Mouse (Mus musculus): Measurements from ENCODE around the gene Cdc25b. TPM values are rescaled to one million over a fixed set of nuclear protein-coding genes. Genes with fewer than 3 reads are reported as not detected.

The Cdc25b gene
- total and polyA plus RNA-seq, 3 experiments, result 12.6 to 34.5 TPM; not detected in 1

- peak; percentile 66; the same call in 1 of the 2 replicates for TF ChIP-seq POLR2AphosphoS2 (IDR thresholded peaks at IDR 0.05; ENCODE audit: low read length)
- TF ChIP-seq JUND (IDR thresholded peaks at IDR 0.05; ENCODE audit: low read depth, low read length), result no peak
- TF ChIP-seq ZMIZ1 (IDR thresholded peaks at IDR 0.05; ENCODE audit: low read depth, low read length), result peak; percentile 78; the same call in 1 of the 2 replicates
- no peak for TF ChIP-seq USF1 (IDR thresholded peaks at IDR 0.05; ENCODE audit: low read depth, low read length)
- no peak for TF ChIP-seq GABPA (IDR thresholded peaks at IDR 0.05; ENCODE audit: low read depth, low read length)
Observed at GRCm38 (mm10) chr2:131186771-131187601, at the start of gene Cdc25b, which contains the start of gene Spef1 (continued).

- peaks cover 10 to 24% of the 10 kb centered on the region in 2 experiments for H3K4me1 ChIP-seq (ENCODE audit: control insufficient read depth in 1 of 2, insufficient read depth in 2 of 2, low read length in 2 of 2)
Observed at GRCm38 (mm10) chr2:131138296-131138695, 48.5 kb upstream of the Cdc25b start.

GRCm38 (mm10) chr2:131138760-131139159 is 48.0 kb upstream of the Cdc25b start:
- peaks cover 0 to 7% of the 10 kb centered on the region in 2 experiments; a peak in 2 of 4 replicates for H3K36me3 ChIP-seq (ENCODE audit: control insufficient read depth in 1 of 2, insufficient read depth in 2 of 2, low read length in 2 of 2)

More at GRCm38 (mm10) chr2:131138296-131138695, 48.5 kb upstream of the Cdc25b start:
- Histone ChIP-seq H3K27ac (ENCODE audit: control insufficient read depth, low read depth, low read length) (no peak overlapping the region), H3K36me3 (ENCODE audit: control insufficient read depth in 1 of 2, insufficient read depth in 2 of 2, low read length in 2 of 2) (peaks cover 0 to 7% of the 10 kb centered on the region in 2 experiments; a peak in 2 of 4 replicates), H3K9me3 (replicated peaks; ENCODE audit: insufficient read depth, low read length) (no peaks in the 10 kb centered on the region), H3K4me3 (ENCODE audit: control insufficient read depth in 1 of 2, insufficient read depth in 1 of 2, low read depth in 2 of 2, low read length in 2 of 2) (no peak overlapping the region), H3K9ac (ENCODE audit: control insufficient read depth, low read depth, low read length, poor library complexity, severe bottlenecking) (no peak overlapping the region), H3K27me3 (ENCODE audit: control insufficient read depth in 1 of 2, insufficient read depth in 2 of 2, low read length in 2 of 2) (no peaks in the 10 kb centered on the region), H3K79me2 (ENCODE audit: control insufficient read depth, insufficient read depth, low read length, poor library complexity) (no peaks in the 10 kb centered on the region)
- DNase-seq (ENCODE audit: low read depth, low spot score), result no peak
- TF ChIP-seq GABPA (IDR thresholded peaks at IDR 0.05; ENCODE audit: low read depth, low read length), result no peak
- no peak for TF ChIP-seq ETS1 (IDR thresholded peaks at IDR 0.05; ENCODE audit: low read depth, low read length)
- no peak for TF ChIP-seq JUND (IDR thresholded peaks at IDR 0.05; ENCODE audit: low read depth, low read length)
- no peak for TF ChIP-seq CHD2 (IDR thresholded peaks at IDR 0.05; ENCODE audit: low read length)
- no peak for TF ChIP-seq KAT2A (conservative IDR thresholded peaks at IDR 0.05; ENCODE audit: low read depth, low read length)
- TF ChIP-seq NELFE (IDR thresholded peaks at IDR 0.05; ENCODE audit: low read depth, low read length), result no peak
- no peak for TF ChIP-seq EP300 (IDR thresholded peaks at IDR 0.05; ENCODE audit: low read depth in 1 of 2, low read length in 2 of 2)
- no peak for TF ChIP-seq TCF12 (IDR thresholded peaks at IDR 0.05; ENCODE audit: low read depth, low read length)
- TF ChIP-seq CHD1 (IDR thresholded peaks at IDR 0.05; ENCODE audit: low read depth, low read length), result no peak
- no peak for TF ChIP-seq POLR2A (IDR thresholded peaks at IDR 0.05; ENCODE audit: control insufficient read depth in 1 of 2, insufficient read depth in 1 of 2, low read depth in 1 of 2, low read length in 2 of 2, poor library complexity in 1 of 2)
- TF ChIP-seq ZNF384 (IDR thresholded peaks at IDR 0.05; ENCODE audit: low read depth, low read length), result no peak
- no peak for TF ChIP-seq POLR2AphosphoS2 (IDR thresholded peaks at IDR 0.05; ENCODE audit: low read length)
- no peak for TF ChIP-seq ZKSCAN1 (IDR thresholded peaks at IDR 0.05; ENCODE audit: low read depth, low read length)
- TF ChIP-seq ZC3H11A (IDR thresholded peaks at IDR 0.05; ENCODE audit: low read depth, low read length), result no peak
- no peak for TF ChIP-seq BHLHE40 (IDR thresholded peaks at IDR 0.05; ENCODE audit: borderline replicate concordance, low read depth, low read length)
- no peak for TF ChIP-seq ZMIZ1 (IDR thresholded peaks at IDR 0.05; ENCODE audit: low read depth, low read length)
- TF ChIP-seq MYB (IDR thresholded peaks at IDR 0.05; ENCODE audit: low read depth, low read length), result no peak
- no peak for TF ChIP-seq USF2 (IDR thresholded peaks at IDR 0.05; ENCODE audit: borderline replicate concordance in 1 of 2, insufficient read depth in 1 of 2, low read depth in 1 of 2, low read length in 2 of 2)

More at GRCm38 (mm10) chr2:131138760-131139159, 48.0 kb upstream of the Cdc25b start:
- TF ChIP-seq MAZ (IDR thresholded peaks at IDR 0.05; ENCODE audit: low read depth, low read length) (no peak), MYB (IDR thresholded peaks at IDR 0.05; ENCODE audit: low read depth, low read length) (no peak), GATA1 (IDR thresholded peaks at IDR 0.05; ENCODE audit: low read depth, low read length) (no peak), E2F4 (IDR thresholded peaks at IDR 0.05; ENCODE audit: borderline replicate concordance, low read depth, low read length) (no peak), EP300 (IDR thresholded peaks at IDR 0.05; ENCODE audit: low read depth in 1 of 2, low read length in 2 of 2) (no peak), TAL1 (IDR thresholded peaks at IDR 0.05; ENCODE audit: low read length) (no peak), ETS1 (IDR thresholded peaks at IDR 0.05; ENCODE audit: low read depth, low read length) (no peak), RCOR1 (IDR thresholded peaks at IDR 0.05; ENCODE audit: low read depth, low read length) (no peak), HCFC1 (IDR thresholded peaks at IDR 0.05; ENCODE audit: low read depth, low read length) (no peak), MXI1 (IDR thresholded peaks at IDR 0.05; ENCODE audit: low read depth, low read length) (no peak), POLR2AphosphoS2 (IDR thresholded peaks at IDR 0.05; ENCODE audit: low read length) (no peak), BHLHE40 (IDR thresholded peaks at IDR 0.05; ENCODE audit: borderline replicate concordance, low read depth, low read length) (no peak), TBP (IDR thresholded peaks at IDR 0.05; ENCODE audit: low read depth, low read length) (no peak), TCF12 (IDR thresholded peaks at IDR 0.05; ENCODE audit: low read depth, low read length) (no peak), JUND (IDR thresholded peaks at IDR 0.05; ENCODE audit: low read depth, low read length) (no peak), USF2 (IDR thresholded peaks at IDR 0.05; ENCODE audit: borderline replicate concordance in 1 of 2, insufficient read depth in 1 of 2, low read depth in 1 of 2, low read length in 2 of 2) (no peak), USF1 (IDR thresholded peaks at IDR 0.05; ENCODE audit: low read depth, low read length) (no peak), CTCF (IDR thresholded peaks at IDR 0.05 in 2 of 3, conservative IDR thresholded peaks at IDR 0.05 in 1 of 3; ENCODE audit: control insufficient read depth in 1 of 3, insufficient read depth in 1 of 3, low read depth in 2 of 3, low read length in 3 of 3, poor library complexity in 1 of 3, severe bottlenecking in 1 of 3) (no peak), KAT2A (conservative IDR thresholded peaks at IDR 0.05; ENCODE audit: low read depth, low read length) (no peak)
- H3K9me3 ChIP-seq (replicated peaks; ENCODE audit: insufficient read depth, low read length), result no peaks in the 10 kb centered on the region
- no peak overlapping the region for H3K27ac ChIP-seq (ENCODE audit: control insufficient read depth, low read depth, low read length)
- no peak overlapping the region for H3K9ac ChIP-seq (ENCODE audit: control insufficient read depth, low read depth, low read length, poor library complexity, severe bottlenecking)
- H3K79me2 ChIP-seq (ENCODE audit: control insufficient read depth, insufficient read depth, low read length, poor library complexity), result no peaks in the 10 kb centered on the region
- no peak overlapping the region for H3K4me3 ChIP-seq (ENCODE audit: control insufficient read depth in 1 of 2, insufficient read depth in 1 of 2, low read depth in 2 of 2, low read length in 2 of 2)
- no peak for DNase-seq (ENCODE audit: low read depth, low spot score)
- H3K4me1 ChIP-seq (ENCODE audit: control insufficient read depth in 1 of 2, insufficient read depth in 2 of 2, low read length in 2 of 2), result peaks cover 10 to 24% of the 10 kb centered on the region in 2 experiments
- no peaks in the 10 kb centered on the region for H3K27me3 ChIP-seq (ENCODE audit: control insufficient read depth in 1 of 2, insufficient read depth in 2 of 2, low read length in 2 of 2)
